Mouse (Mus musculus): ENCODE measurements around the gene Riiad1.

The Riiad1 gene

GRCm38 (mm10) chr3:94480291-94480884, at the start of gene Riiad1:
Gene Riiad1 (minus strand): TSS chr3:94480341.
- DNase-seq (ENCODE audit: low spot score) = no peak

GRCm38 (mm10) chr3:94526731-94527130, 46.6 kb upstream of the Riiad1 start:
- no peak for DNase-seq (ENCODE audit: low spot score)

- DNase-seq (ENCODE audit: low spot score) = no peak
These were observed 26.5 kb upstream of the Riiad1 start for GRCm38 (mm10) chr3:94506664-94507063.

GRCm38 (mm10) chr3:94502243-94502642, 22.1 kb upstream of the Riiad1 start:
- no peak for DNase-seq (ENCODE audit: low spot score)

- DNase-seq (ENCODE audit: low spot score) = no peak
These were observed 17.0 kb upstream of the Riiad1 start for GRCm38 (mm10) chr3:94497162-94497561.

- DNase-seq (ENCODE audit: low spot score) = no peak
These were observed 7.4 kb upstream of the Riiad1 start for GRCm38 (mm10) chr3:94487581-94487980.

- no peak for DNase-seq (ENCODE audit: low spot score)
These were observed 5.8 kb upstream of the Riiad1 start for GRCm38 (mm10) chr3:94485922-94486321.

GRCm38 (mm10) chr3:94483790-94484439, 3.8 kb upstream of the Riiad1 start:
- peak; percentile 96 for DNase-seq (ENCODE audit: low spot score)

GRCm38 (mm10) chr3:94482764-94483385, 2.7 kb upstream of the Riiad1 start:
- DNase-seq (ENCODE audit: low spot score) = no peak

- no peak for DNase-seq (ENCODE audit: low spot score)
These were observed 1.3 kb upstream of the Riiad1 start for GRCm38 (mm10) chr3:94481429-94481828.

GRCm38 (mm10) chr3:94479564-94479963, 577 bp downstream of the Riiad1 start:
- no peak for DNase-seq (ENCODE audit: low spot score)

GRCm38 (mm10) chr3:94478591-94479169, 1.5 kb downstream of the Riiad1 start:
- DNase-seq (ENCODE audit: low spot score) = no peak

- peak; percentile 76 for DNase-seq (ENCODE audit: low spot score)
These were observed 2.1 kb downstream of the Riiad1 start, which contains the start of gene Celf3 for GRCm38 (mm10) chr3:94477981-94478422. Gene Celf3 (plus strand): TSS chr3:94478295.

- peak; percentile 71 for DNase-seq (ENCODE audit: low spot score)
These were observed 2.7 kb downstream of the Riiad1 start for GRCm38 (mm10) chr3:94477444-94477843.

GRCm38 (mm10) chr3:94476301-94477035, 3.7 kb downstream of the Riiad1 start:
- DNase-seq (ENCODE audit: low spot score) = no peak

- no peak for DNase-seq (ENCODE audit: low spot score)
These were observed 6.4 kb downstream of the Riiad1 start for GRCm38 (mm10) chr3:94473567-94474232.

- DNase-seq (ENCODE audit: low spot score) = no peak
These were observed 7.0 kb downstream of the Riiad1 start for GRCm38 (mm10) chr3:94473115-94473505.

- DNase-seq (ENCODE audit: low spot score) = no peak
These were observed 7.6 kb downstream of the Riiad1 start for GRCm38 (mm10) chr3:94472447-94473114.

GRCm38 (mm10) chr3:94468931-94469330, 11.2 kb downstream of the Riiad1 start:
- DNase-seq (ENCODE audit: low spot score) = no peak

- DNase-seq (ENCODE audit: low spot score) = no peak
These were observed 14.3 kb downstream of the Riiad1 start for GRCm38 (mm10) chr3:94465632-94466430.
